Mouse (Mus musculus) lung, adult 2 months (tissue): ENCODE data around the gene Il4i1. TPM values are rescaled to one million over a fixed set of nuclear protein-coding genes. Genes with fewer than 3 reads are reported as not detected.

Experiments used
- DNase-seq: peaks from one replicate; pipeline ENCODE4 v3.0.0; 2022
- H3K4me1 ChIP-seq: fragments of 200-500 bp; 2 replicates; pipeline ENCODE4 v1.6.1; 2011; ENCODE audit warnings: low read length; ENCODE audit not compliant: control insufficient read depth, insufficient read depth
- H3K4me3 ChIP-seq: fragments of 200-500 bp; replicated peaks from 2 replicates; pipeline ENCODE3; 2011; ENCODE audit warnings: low read depth, mild to moderate bottlenecking, control low read depth, low read length; ENCODE audit errors: extremely low read depth
- CTCF ChIP-seq: fragments of 200-500 bp; IDR thresholded peaks from 2 replicates; pipeline ENCODE4 v1.5.1; 2011; ENCODE audit warnings: mild to moderate bottlenecking, low read length, control low read depth; ENCODE audit not compliant: insufficient read depth
- POLR2A ChIP-seq: fragments of 200-500 bp; IDR thresholded peaks from 2 replicates; pipeline ENCODE4 v1.6.1; 2011; ENCODE audit warnings: low read depth, mild to moderate bottlenecking, control low read depth, low read length, borderline replicate concordance; ENCODE audit errors: extremely low read depth
- WGBS: fragments of 180-500 bp; shearing (Covaris S2); methylation state at CpG from one replicate; pipeline ENCODE4 v1.1.7; 2018; 5-methylcytosine and 5-hydroxymethylcytosine counted together
- polyA plus RNA-seq: library from polyadenylated mRNA; depleted of rRNA; stranded (reverse); fragments of >200 nt; gene quantifications from 2 replicates; pipeline ENCODE4 v1.2.3, GENCODE M21; 2012

The Il4i1 gene
- polyA plus RNA-seq, 1 experiment: 7.6 TPM

- Histone ChIP-seq H3K4me3 (no peak overlapping the region), H3K4me1 (peaks cover 14% of the 10 kb centered on the region)
- DNase-seq: no peak
- WGBS: 87% methylated on average over 2 of the region's 2 CpGs
- TF ChIP-seq POLR2A: no peak
- TF ChIP-seq CTCF: no peak
Measured at GRCm38 (mm10) chr7:44853065-44853464, 36.9 kb downstream of the Il4i1 start.

- no peak for DNase-seq
- no peak for TF ChIP-seq CTCF
- no peak for TF ChIP-seq POLR2A
- WGBS: 14% methylated on average over 26 of the region's 26 CpGs
- Histone ChIP-seq H3K4me1 (peaks cover 15% of the 10 kb centered on the region), H3K4me3 (peak overlapping the region; percentile 84)
Measured at GRCm38 (mm10) chr7:44853596-44854355, 37.6 kb downstream of the Il4i1 start.

DNA sequence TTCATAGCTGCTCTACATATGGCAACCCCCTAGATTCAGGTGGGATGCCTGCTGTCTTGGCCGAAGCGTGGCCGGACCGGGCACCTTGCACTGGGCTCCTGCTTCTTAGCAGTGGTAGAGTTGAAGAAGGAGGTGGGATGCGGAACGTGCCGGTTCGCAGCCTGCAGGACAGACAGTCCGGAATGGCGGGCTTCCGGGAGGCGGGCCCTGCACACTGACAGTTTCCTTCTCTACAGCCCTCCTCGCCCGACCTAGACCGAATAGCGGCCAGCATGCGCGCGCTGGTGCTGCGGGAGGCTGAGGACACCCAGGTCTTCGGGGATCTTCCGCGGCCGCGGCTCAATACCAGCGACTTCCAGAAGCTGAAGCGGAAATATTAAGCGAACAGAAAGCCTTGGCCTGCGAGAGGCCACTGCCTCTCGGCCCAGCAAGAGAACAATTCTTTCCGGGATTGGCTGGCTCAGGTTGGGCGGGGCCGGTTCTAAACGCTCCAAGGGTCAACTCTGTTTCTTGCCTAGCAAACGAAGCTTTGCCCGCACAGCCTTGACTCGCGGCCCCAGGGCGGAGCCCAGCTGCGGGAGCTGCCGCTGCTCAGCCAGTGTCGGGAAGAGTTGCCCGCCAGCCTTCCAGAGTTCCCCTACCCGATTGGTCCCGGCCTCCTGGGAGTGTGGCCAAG lies 38.3 kb downstream of the Il4i1 start:
- Histone ChIP-seq H3K4me1 (peaks cover 15% of the 10 kb centered on the region), H3K4me3 (peak overlapping the region; percentile 84)
- WGBS: under 1% methylated on average over 45 of the region's 45 CpGs
- TF ChIP-seq CTCF (no peak), POLR2A (peak; percentile 72; the same call in 1 of the 2 replicates)
- peak; percentile 89 for DNase-seq

DNA sequence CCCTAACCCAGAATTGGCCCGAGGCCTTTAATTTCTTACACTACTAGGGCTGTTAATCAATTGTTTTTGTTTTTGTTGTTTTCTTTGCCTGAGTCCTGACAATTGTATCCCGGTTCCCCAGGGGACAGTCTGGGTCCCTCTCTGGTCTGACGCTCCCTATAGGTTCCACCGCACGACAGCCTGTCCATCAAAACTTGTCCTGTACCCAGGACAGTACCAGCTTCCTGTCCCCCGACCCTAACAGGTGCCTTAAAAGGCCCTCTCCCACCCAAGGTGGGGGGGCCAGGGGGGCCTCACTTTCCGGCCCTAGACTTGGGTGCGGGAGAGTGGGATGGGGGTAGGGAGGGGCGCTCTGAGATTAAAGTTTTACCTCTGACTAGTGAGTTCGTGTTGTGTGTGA lies 38.8 kb downstream of the Il4i1 start:
- 30% methylated on average over 10 of the region's 10 CpGs for WGBS
- peaks cover 15% of the 10 kb centered on the region for H3K4me1 ChIP-seq
- TF ChIP-seq POLR2A (no peak), CTCF (no peak)

DNA sequence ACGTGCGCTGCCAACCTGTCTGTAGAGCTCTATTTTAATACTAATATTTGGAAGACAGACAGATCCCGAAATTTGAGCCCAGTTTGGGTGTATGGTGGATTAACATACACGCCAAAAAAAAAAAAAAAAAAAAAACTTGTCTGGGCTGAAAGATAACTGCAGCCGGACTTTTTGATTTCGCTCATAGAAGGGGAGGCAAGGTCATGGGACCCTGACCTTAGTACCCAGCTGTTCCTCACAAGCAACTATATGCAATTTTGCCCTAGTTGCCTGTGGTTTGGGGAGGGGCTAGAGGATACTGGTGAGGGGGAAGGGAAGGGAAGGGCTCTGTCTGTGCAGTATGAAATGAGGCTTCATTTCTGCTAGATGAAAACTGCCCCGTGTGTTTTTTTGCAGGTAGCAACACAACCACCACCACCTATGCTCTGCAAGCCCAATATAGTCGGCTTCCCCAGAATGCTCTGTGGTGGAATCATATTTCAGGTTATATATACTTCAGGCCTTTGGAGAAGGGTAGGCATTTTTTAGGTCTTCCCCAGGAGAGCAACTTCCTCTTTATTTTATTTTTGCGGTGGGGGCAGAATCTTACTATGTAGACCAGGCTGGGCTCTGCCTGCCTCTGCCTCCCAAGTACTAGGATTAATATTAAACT lies 40.2 kb downstream of the Il4i1 start:
- Histone ChIP-seq H3K4me1 (peaks cover 10% of the 10 kb centered on the region), H3K4me3 (peak overlapping the region; percentile 21)
- 49% methylated on average over 9 of the region's 9 CpGs for WGBS
- no peak for DNase-seq
- no peak for TF ChIP-seq CTCF
- no peak for TF ChIP-seq POLR2A

More for the DNA sequence above, 38.8 kb downstream of the Il4i1 start:
- DNase-seq: no peak
- H3K4me3 ChIP-seq: peak overlapping the region; percentile 84

DNA sequence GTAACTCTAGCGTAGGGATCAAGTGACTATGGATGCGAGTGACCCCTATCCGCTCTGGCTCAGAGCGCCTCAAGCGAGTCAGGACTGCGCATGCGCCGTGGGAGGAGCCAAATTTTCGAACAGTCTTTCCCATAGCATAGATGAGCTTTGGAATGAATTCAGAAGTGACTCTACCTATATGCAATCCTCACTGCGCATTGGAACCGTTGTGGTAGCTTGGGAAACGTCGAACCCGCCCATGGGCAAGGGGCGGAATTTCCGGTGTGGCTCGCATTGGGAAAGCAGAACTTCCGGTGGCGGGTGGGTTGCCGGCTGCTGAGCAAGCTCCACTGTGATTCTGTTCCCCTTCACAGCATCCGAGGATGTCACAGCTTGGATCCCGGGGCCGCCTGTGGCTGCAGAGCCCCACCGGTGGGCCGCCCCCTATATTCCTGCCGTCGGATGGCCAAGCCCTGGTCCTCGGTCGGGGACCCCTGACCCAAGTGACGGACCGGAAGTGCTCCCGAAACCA lies 40.9 kb downstream of the Il4i1 start, which contains the start of gene Pnkp:
Pnkp (plus strand) TSS at position 98 of the 511 bp plus-strand sequence.
- under 1% methylated on average over 32 of the region's 32 CpGs for WGBS
- peaks cover 10% of the 10 kb centered on the region for H3K4me1 ChIP-seq
- H3K4me3 ChIP-seq: peak within 1 kb of the TSS; percentile 72
- peak; percentile 85 for DNase-seq
- peak; percentile 66; the same call in 1 of the 2 replicates for TF ChIP-seq POLR2A
- no peak for TF ChIP-seq CTCF

GRCm38 (mm10) chr7:44857905-44858304 lies 41.7 kb downstream of the Il4i1 start:
- 30% methylated on average over 8 of the region's 8 CpGs for WGBS
- no peak for DNase-seq

GRCm38 (mm10) chr7:44859896-44860295 lies 43.7 kb downstream of the Il4i1 start:
- Histone ChIP-seq H3K4me1 (peaks cover 10% of the 10 kb centered on the region), H3K4me3 (no peak overlapping the region)
- TF ChIP-seq CTCF: no peak
- no peak for TF ChIP-seq POLR2A
- 87% methylated on average over 11 of the region's 11 CpGs for WGBS
- DNase-seq: no peak

More at GRCm38 (mm10) chr7:44857905-44858304, 41.7 kb downstream of the Il4i1 start:
- Histone ChIP-seq H3K4me3 (peak overlapping the region; percentile 15), H3K4me1 (peaks cover 10% of the 10 kb centered on the region)
- no peak for TF ChIP-seq CTCF
- TF ChIP-seq POLR2A: no peak
